Mouse (Mus musculus) neural tube, embryonic 12.5 days (tissue): ENCODE data around the gene Il15ra. TPM values are rescaled to one million over a fixed set of nuclear protein-coding genes. Genes with fewer than 3 reads are reported as not detected.

Experiments
- ATAC-seq: fragments of 200-750 bp; cut with Nextera tagmentation; 2 replicates; pipeline ENCODE4 v1.8.0; 2017; ENCODE audit warnings: low read depth, mild to moderate bottlenecking, moderate TSS enrichment, moderate library complexity; ENCODE audit not compliant: low FRiP score
- H3K27ac ChIP-seq: fragments of 300-500 bp; sonication (generic); 2 replicates; pipeline ENCODE4 v1.5.1; 2016
- H3K27me3 ChIP-seq: fragments of 300-500 bp; sonication (generic); replicated peaks from 2 replicates; pipeline ENCODE4 v1.6.1; 2016; ENCODE audit warnings: mild to moderate bottlenecking
- H3K36me3 ChIP-seq: fragments of 300-500 bp; sonication (generic); 2 replicates; pipeline ENCODE4 v1.6.1; 2016; ENCODE audit warnings: mild to moderate bottlenecking
- H3K4me1 ChIP-seq: fragments of 300-500 bp; sonication (generic); 2 replicates; pipeline ENCODE4 v1.6.1; 2016
- H3K4me2 ChIP-seq: fragments of 300-500 bp; sonication (generic); replicated peaks from 2 replicates; pipeline ENCODE4 v1.6.1; 2016; ENCODE audit warnings: mild to moderate bottlenecking
- H3K4me3 ChIP-seq: fragments of 300-500 bp; sonication (generic); 2 replicates; pipeline ENCODE4 v1.5.1; 2016
- H3K9ac ChIP-seq: fragments of 300-500 bp; sonication (generic); 2 replicates; pipeline ENCODE4 v1.6.1; 2016; ENCODE audit warnings: mild to moderate bottlenecking
- H3K9me3 ChIP-seq: fragments of 300-500 bp; sonication (generic); 2 replicates; pipeline ENCODE4 v1.6.1; 2016; ENCODE audit warnings: mild to moderate bottlenecking
- WGBS: fragments of 180-500 bp; shearing (Covaris S2); methylation state at CpG from one replicate; pipeline ENCODE4 v1.1.7; 2016; 5-methylcytosine and 5-hydroxymethylcytosine counted together
- polyA plus RNA-seq: library from polyadenylated mRNA; unstranded; fragments of >200 nt; fragmentation: Nextera tagmentation; extraction: Ambion mirVana; gene quantifications from 2 replicates; pipeline ENCODE4 v1.2.1, GENCODE M21; 2016

The Il15ra gene
- polyA plus RNA-seq, 1 experiment from 2014 or later, result 1.1 TPM

DNA sequence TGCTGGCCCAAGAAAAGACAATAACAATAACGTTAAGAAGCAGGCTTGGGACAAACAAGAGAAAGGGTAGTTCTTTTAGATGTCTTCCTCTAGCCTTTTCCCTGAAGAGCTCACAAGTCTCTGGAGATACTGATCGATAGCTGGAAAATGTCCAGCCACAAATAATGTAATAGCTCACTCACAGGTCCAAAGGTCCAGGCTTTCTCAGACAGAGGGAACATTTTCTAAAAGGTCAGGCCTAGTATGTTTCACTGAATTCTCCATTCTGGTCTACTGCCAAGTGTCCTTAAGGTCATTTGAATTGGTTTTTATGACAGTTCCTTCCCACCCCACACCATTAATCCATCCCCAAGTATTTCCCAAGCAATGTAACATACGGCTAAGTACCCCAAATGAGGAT, 7.9 kb downstream of the Il15ra start:
- WGBS, result 67% methylated on average over 3 of the region's 3 CpGs
- Histone ChIP-seq H3K27ac (no peak overlapping the region), H3K4me3 (no peak overlapping the region), H3K9me3 (no peaks in the 10 kb centered on the region), H3K27me3 (no peaks in the 10 kb centered on the region), H3K36me3 (no peaks in the 10 kb centered on the region), H3K4me1 (no peaks in the 10 kb centered on the region), H3K9ac (no peak overlapping the region), H3K4me2 (no peak overlapping the region)
- ATAC-seq, result no peak

DNA sequence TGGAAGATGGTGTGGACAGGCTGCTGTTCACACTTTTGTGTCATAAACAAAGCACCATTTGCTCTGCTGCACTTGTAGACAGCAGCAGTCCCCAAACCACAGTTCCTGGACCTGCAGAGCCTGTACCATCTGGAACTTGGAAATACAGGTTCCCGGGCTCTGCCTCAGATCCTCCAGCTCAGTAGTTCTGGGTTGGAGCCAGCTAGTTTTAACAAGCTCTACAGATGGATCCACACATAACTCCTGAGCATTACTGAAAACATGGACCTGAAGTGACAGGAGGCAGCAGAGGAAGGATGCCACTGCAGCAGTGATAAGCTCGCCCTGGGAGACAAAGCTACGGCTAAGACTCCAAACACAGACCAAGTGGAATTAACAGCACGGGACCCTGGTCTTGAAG, 9.4 kb downstream of the Il15ra start:
- ATAC-seq, result no peak
- no peaks in the 10 kb centered on the region for H3K4me1 ChIP-seq
- H3K4me2 ChIP-seq, result no peak overlapping the region
- H3K27me3 ChIP-seq, result no peaks in the 10 kb centered on the region
- no peak overlapping the region for H3K4me3 ChIP-seq
- 84% methylated on average over 4 of the region's 4 CpGs for WGBS
- no peaks in the 10 kb centered on the region for H3K36me3 ChIP-seq
- H3K9ac ChIP-seq, result no peak overlapping the region
- H3K27ac ChIP-seq, result no peak overlapping the region
- no peaks in the 10 kb centered on the region for H3K9me3 ChIP-seq

DNA sequence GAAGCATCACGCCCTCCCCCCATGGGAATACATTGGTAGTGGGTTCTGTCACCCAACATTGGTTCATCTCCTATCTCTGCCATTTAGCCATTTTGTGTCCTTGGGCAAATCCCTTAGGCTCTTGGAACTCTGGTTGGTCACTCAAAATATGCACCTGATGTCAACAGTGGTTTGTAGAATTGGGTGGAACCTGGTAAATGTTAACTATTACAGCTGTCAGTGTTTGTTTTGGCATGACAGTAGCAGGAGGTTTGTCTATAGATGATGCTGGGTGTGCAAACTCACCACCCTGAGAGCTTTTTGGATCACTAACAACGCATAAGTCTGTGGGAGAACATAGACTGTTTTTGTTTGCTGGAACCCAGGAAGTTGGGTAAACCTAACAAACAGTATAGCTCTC, 13.5 kb downstream of the Il15ra start:
- H3K9me3 ChIP-seq, result no peaks in the 10 kb centered on the region
- H3K9ac ChIP-seq, result no peak overlapping the region
- no peak overlapping the region for H3K4me3 ChIP-seq
- H3K4me2 ChIP-seq, result no peak overlapping the region
- H3K27ac ChIP-seq, result no peak overlapping the region
- H3K4me1 ChIP-seq, result no peaks in the 10 kb centered on the region
- H3K36me3 ChIP-seq, result no peaks in the 10 kb centered on the region
- 89% methylated on average over 2 of the region's 2 CpGs for WGBS
- ATAC-seq, result no peak
- H3K27me3 ChIP-seq, result no peaks in the 10 kb centered on the region; the same call in 1 of the 2 replicates

DNA sequence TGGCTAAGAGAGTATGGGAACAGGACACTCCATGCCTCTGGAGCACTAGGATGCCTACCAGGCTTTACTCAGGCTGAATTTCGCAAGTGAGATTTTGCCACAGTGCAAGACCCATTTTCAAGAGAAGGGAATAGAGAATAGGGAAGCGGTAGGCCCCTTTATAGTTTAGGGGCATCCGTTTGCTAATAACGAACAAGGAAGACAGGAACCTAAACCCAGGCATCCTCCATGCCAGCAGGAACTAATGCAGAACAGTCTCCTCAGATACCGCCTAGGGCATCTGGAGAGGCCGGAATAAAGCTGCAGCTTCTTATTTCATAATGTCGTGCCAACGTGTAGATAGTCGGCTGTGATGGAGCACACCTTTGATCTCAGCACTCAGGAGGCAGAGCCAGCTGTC, 17.5 kb downstream of the Il15ra start:
- Histone ChIP-seq H3K9me3 (no peaks in the 10 kb centered on the region), H3K9ac (no peak overlapping the region), H3K4me3 (no peak overlapping the region), H3K4me2 (no peak overlapping the region), H3K27ac (no peak overlapping the region), H3K4me1 (no peaks in the 10 kb centered on the region), H3K27me3 (no peaks in the 10 kb centered on the region; the same call in 1 of the 2 replicates), H3K36me3 (no peaks in the 10 kb centered on the region)
- 91% methylated on average over 9 of the region's 9 CpGs for WGBS
- ATAC-seq, result no peak

DNA sequence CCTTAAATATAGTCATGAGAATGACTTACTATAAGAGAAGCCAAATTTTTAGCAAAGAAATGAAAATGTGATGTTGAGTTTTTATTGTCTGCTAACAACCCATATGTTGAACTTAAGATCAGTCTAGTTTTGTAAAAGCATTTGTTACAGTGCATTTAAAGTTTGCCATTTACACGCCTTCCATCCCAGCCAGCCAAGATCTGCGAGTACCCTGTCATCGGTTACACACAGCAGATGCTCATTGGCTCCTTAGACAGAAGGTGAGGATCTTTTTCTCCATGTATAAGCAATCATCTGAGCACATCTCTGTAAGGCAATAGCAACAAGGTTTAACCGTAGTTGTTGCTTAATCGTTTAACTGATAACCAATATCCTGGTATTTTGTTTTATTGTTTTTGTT, 22.5 kb downstream of the Il15ra start:
- Histone ChIP-seq H3K4me2 (no peak overlapping the region), H3K4me1 (no peaks in the 10 kb centered on the region), H3K9me3 (no peaks in the 10 kb centered on the region), H3K36me3 (no peaks in the 10 kb centered on the region), H3K27ac (no peak overlapping the region), H3K27me3 (no peaks in the 10 kb centered on the region; the same call in 1 of the 2 replicates), H3K4me3 (no peak overlapping the region), H3K9ac (no peak overlapping the region)
- ATAC-seq, result no peak
- WGBS, result 95% methylated on average over 5 of the region's 5 CpGs

DNA sequence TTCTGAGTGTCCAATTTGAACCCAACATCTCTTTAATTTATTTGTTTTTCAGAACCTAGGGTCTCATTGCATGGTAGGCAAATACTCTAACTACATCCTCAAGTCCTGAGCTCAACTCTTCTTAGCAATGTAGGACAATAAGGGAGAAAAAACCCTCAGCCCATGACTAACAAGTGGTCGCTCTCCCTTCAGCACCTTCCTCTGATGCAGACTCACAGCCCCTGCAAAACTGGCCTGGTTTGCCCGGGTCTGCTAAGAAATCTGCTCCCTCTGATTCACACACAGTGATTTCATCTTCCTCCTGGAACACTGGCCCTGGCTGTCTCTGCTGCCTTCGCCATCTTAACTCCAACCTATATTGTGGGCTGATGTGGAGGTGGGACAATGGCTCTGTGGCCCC, 24.0 kb downstream of the Il15ra start:
- H3K9ac ChIP-seq, result no peak overlapping the region
- H3K4me1 ChIP-seq, result no peaks in the 10 kb centered on the region
- no peak overlapping the region for H3K4me2 ChIP-seq
- no peaks in the 10 kb centered on the region for H3K27me3 ChIP-seq
- H3K9me3 ChIP-seq, result no peaks in the 10 kb centered on the region
- no peak for ATAC-seq
- no peaks in the 10 kb centered on the region for H3K36me3 ChIP-seq
- H3K4me3 ChIP-seq, result no peak overlapping the region
- WGBS, result 63% methylated on average over 3 of the region's 3 CpGs
- no peak overlapping the region for H3K27ac ChIP-seq

DNA sequence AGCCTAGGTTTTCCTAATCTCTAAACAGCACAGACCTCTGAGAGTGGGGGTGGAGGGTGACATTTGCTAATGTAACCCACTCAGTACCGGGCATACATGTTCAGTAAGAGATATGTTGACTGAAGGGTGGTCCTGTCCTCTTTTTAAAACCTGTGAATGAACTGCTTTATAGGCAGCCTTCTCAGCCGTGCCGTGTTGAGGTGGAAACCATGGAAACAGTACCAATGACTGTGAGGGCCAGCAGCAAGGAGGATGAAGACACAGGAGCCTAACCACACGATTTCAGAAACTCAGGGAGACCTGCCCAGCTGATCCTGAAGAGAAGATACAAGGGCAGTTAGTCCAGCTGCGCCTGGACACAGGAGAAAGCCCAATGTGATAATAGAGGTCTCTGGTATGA, 27.9 kb downstream of the Il15ra start:
- H3K4me2 ChIP-seq, result no peak overlapping the region
- no peak overlapping the region for H3K9ac ChIP-seq
- no peaks in the 10 kb centered on the region for H3K27me3 ChIP-seq
- H3K27ac ChIP-seq, result no peak overlapping the region
- WGBS, result 68% methylated on average over 5 of the region's 5 CpGs
- no peaks in the 10 kb centered on the region for H3K4me1 ChIP-seq
- H3K36me3 ChIP-seq, result no peaks in the 10 kb centered on the region
- no peaks in the 10 kb centered on the region for H3K9me3 ChIP-seq
- no peak for ATAC-seq
- no peak overlapping the region for H3K4me3 ChIP-seq

DNA sequence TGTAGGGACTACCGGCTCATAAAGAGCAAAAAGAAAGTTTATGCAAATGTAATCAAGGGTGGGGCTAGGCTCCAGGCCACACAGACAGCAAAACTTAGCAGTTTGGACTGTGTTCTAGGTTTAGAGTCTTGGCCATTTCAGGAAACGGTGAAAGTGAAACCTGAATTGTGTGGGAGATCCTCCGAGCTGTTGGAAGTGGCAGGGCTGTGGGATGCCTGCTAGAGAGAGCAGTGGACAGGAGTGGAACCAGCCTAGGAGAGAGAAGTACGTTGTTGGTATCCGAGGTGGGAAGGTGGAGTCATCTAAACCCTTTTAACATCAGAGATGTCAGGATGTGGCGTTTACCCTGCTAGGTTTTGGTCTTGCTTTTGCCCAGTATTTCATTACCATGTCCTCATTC, 30.8 kb downstream of the Il15ra start:
- no peak overlapping the region for H3K9ac ChIP-seq
- H3K36me3 ChIP-seq, result peaks cover 20% of the 10 kb centered on the region
- H3K9me3 ChIP-seq, result no peaks in the 10 kb centered on the region
- no peak overlapping the region for H3K4me3 ChIP-seq
- ATAC-seq, result no peak
- H3K27me3 ChIP-seq, result no peaks in the 10 kb centered on the region
- H3K4me1 ChIP-seq, result no peaks in the 10 kb centered on the region
- H3K27ac ChIP-seq, result no peak overlapping the region
- no peak overlapping the region for H3K4me2 ChIP-seq
- WGBS, result 84% methylated on average over 6 of the region's 6 CpGs

DNA sequence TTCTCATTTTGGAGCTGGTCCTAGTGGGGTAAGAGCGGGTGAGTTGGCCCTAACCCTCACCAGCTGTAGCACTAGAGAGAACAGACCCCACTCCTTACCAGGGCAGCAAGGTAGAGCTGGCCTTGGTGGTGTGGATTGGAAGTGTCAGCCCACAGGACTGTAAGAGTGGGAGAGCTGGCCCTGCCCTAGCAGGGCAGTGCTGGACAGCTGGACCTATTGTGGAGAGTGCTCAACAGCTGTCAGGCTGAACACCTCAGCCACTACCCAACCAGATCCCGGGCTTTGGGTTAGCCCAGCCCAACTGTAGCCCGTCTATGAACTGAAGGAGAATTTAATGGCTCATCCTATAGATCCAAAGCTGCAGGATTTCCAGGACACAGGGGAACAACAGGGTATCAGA, 33.7 kb downstream of the Il15ra start:
- Histone ChIP-seq H3K9me3 (no peaks in the 10 kb centered on the region), H3K4me1 (no peaks in the 10 kb centered on the region), H3K4me3 (no peak overlapping the region), H3K36me3 (peaks cover 49% of the 10 kb centered on the region), H3K9ac (no peak overlapping the region), H3K4me2 (no peak overlapping the region), H3K27ac (no peak overlapping the region), H3K27me3 (no peaks in the 10 kb centered on the region)
- ATAC-seq, result peak; percentile 31; the same call in 1 of the 2 replicates
- 90% methylated on average over 3 of the region's 3 CpGs for WGBS

DNA sequence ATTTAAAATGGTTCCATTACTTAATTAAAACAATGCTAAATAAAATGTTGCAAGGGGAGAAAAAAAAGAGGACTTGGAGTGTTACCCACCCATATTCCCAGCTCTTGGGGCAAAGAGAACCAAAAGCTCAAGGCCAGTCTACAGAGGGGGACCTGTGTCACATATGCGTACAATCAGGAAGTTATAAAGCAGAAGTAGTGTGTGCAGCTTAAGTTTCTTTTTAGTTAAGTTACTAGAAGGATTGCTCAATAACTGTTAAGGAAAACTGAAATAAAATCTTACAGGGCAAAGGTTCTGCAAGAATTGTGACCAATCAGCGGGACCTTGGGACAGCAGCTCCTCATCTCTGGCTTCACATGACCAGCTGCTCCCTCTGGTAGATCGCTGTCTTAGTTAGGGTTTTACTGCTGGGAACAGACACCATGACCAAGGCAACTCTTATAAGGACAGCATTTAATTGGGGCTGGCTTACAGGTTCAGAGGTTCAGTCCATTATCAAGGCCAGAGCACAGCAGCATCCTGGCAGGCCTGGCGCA, 34.5 kb downstream of the Il15ra start:
- Histone ChIP-seq H3K36me3 (peaks cover 57% of the 10 kb centered on the region), H3K4me2 (no peak overlapping the region), H3K4me1 (no peaks in the 10 kb centered on the region), H3K27me3 (no peaks in the 10 kb centered on the region), H3K9me3 (no peaks in the 10 kb centered on the region), H3K4me3 (no peak overlapping the region), H3K9ac (no peak overlapping the region), H3K27ac (no peak overlapping the region)
- 96% methylated on average over 4 of the region's 4 CpGs for WGBS
- ATAC-seq, result no peak

DNA sequence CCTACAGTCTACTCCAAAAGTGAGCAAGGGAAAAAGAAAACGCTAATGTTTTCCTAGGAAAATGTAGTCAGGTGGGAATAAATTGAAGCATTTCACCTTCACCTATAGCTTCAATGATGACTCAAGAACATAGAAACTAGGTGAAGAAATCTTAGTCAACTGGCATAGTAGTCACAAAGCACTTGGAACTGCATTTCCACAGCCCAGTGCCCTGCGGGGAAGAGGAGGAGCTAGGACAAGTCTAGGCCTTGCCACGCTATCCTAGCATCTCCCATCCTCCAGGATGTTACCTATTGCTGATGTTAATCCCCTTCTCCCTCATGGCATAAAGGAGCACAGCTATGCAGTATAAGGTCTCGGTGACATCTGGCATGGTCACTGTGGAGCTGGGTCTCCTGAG, 57.5 kb downstream of the Il15ra start:
- no peak overlapping the region for H3K4me2 ChIP-seq
- H3K27ac ChIP-seq, result no peak overlapping the region
- ATAC-seq, result no peak
- no peak overlapping the region for H3K9ac ChIP-seq
- H3K9me3 ChIP-seq, result no peaks in the 10 kb centered on the region
- no peaks in the 10 kb centered on the region for H3K4me1 ChIP-seq
- no peaks in the 10 kb centered on the region for H3K27me3 ChIP-seq
- WGBS, result 95% methylated on average over 4 of the region's 4 CpGs
- H3K36me3 ChIP-seq, result peaks cover 94% of the 10 kb centered on the region
- no peak overlapping the region for H3K4me3 ChIP-seq

DNA sequence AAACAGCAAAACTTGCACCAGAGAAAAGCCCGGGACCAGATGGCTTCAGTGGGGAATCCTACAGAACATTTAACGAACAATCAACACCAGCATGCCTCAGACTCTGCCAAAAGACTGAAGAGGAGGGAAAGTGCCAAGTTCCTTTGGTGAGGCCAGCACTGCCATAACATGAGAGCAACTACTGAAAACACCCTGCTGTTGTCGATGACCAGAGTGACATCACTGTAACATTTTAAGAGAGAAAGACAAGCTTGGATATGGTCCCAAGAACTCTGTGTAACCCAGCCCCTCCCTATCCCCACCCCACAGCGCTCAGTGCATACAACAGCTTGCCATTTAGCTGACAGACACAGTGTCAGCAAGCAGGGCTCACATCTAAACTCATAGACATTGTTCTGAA, 60.6 kb downstream of the Il15ra start:
- Histone ChIP-seq H3K9me3 (no peaks in the 10 kb centered on the region), H3K27ac (no peak overlapping the region), H3K4me3 (no peak overlapping the region), H3K36me3 (peaks cover 75% of the 10 kb centered on the region), H3K27me3 (no peaks in the 10 kb centered on the region), H3K4me1 (no peaks in the 10 kb centered on the region), H3K4me2 (no peak overlapping the region), H3K9ac (no peak overlapping the region)
- no peak for ATAC-seq
- WGBS, result 96% methylated on average over 4 of the region's 4 CpGs

DNA sequence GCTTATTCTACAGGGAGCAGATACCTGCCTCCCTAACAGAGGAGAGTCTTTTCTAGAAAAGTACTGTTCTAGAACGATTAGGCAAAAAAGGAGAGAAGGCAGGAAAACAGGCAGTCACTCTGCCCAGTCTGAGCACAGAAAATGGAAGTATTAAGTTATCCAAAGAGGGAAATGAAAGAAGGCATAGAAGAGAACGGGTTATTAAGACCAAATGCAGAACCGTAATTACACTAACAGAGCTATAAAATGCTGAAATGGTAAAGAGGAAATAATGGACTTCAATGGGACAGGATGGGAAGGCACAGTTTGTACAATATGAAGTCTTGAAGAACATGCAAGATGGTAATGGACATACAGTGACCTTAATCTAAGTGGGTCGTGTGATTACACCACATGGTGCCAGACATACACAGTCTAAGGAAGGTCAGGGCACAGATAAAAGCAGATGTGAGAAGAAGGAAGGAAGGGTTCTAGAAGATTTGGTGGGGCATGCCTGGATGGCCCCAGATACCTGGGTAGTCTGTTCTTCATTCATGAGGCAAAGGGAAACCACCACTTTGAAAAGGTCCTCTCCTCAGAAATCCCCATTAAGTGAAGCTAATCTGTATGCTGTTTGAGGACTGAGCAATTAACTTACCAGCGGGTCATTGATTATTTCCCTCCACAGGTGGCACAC, 61.5 kb downstream of the Il15ra start:
- H3K27me3 ChIP-seq, result no peaks in the 10 kb centered on the region
- H3K9me3 ChIP-seq, result no peaks in the 10 kb centered on the region
- H3K4me2 ChIP-seq, result no peak overlapping the region
- WGBS, result 88% methylated on average over 5 of the region's 5 CpGs
- H3K27ac ChIP-seq, result no peak overlapping the region
- H3K4me1 ChIP-seq, result no peaks in the 10 kb centered on the region
- no peak for ATAC-seq
- peaks cover 65% of the 10 kb centered on the region for H3K36me3 ChIP-seq
- no peak overlapping the region for H3K4me3 ChIP-seq
- H3K9ac ChIP-seq, result no peak overlapping the region
